Mouse (Mus musculus): ENCODE results near the gene Fbxl16. TPM values are rescaled to one million over a fixed set of nuclear protein-coding genes. Genes with fewer than 3 reads are reported as not detected.

Fbxl16 gene
- polyA plus RNA-seq, 1 experiment = 4.7 TPM

- H3K27ac ChIP-seq (ENCODE audit: insufficient read depth, low read length) = peak within 1 kb of the TSS; percentile 49
- H3K4me1 ChIP-seq (ENCODE audit: control insufficient read depth, insufficient read depth, low read length) = 0 out of 2 replicates have a peak, but pooled peaks cover 6% of the 10 kb centered on the region
- H3K4me3 ChIP-seq (ENCODE audit: insufficient read depth, low read length) = peak within 1 kb of the TSS; percentile 68
- TF ChIP-seq CTCF (IDR thresholded peaks at IDR 0.05; ENCODE audit: borderline replicate concordance, insufficient read depth, low read length) (no peak), POLR2A (IDR thresholded peaks at IDR 0.05; ENCODE audit: low read depth, low read length) (peak; percentile 82)
These were observed 35.6 kb downstream of the Fbxl16 start, which contains the start of gene Rhot2 for GRCm38 (mm10) chr17:25844396-25844901. Rhot2 (minus strand) TSS chr17:25844851.

- no peaks in the 10 kb centered on the region for H3K4me1 ChIP-seq (ENCODE audit: control insufficient read depth, insufficient read depth, low read length)
- no peak overlapping the region for H3K27ac ChIP-seq (ENCODE audit: insufficient read depth, low read length)
- no peak for TF ChIP-seq CTCF (IDR thresholded peaks at IDR 0.05; ENCODE audit: borderline replicate concordance, insufficient read depth, low read length)
- H3K4me3 ChIP-seq (ENCODE audit: insufficient read depth, low read length) = no peak overlapping the region
These were observed 51.3 kb downstream of the Fbxl16 start for GRCm38 (mm10) chr17:25860229-25860628.

- Histone ChIP-seq H3K4me3 (ENCODE audit: insufficient read depth, low read length) (peak within 1 kb of the TSS; percentile 56), H3K4me1 (ENCODE audit: control insufficient read depth, insufficient read depth, low read length) (no peaks in the 10 kb centered on the region), H3K27ac (ENCODE audit: insufficient read depth, low read length) (peak within 1 kb of the TSS; percentile 9; the same call in 1 of the 2 replicates)
- TF ChIP-seq CTCF (IDR thresholded peaks at IDR 0.05; ENCODE audit: borderline replicate concordance, insufficient read depth, low read length) (no peak), POLR2A (IDR thresholded peaks at IDR 0.05; ENCODE audit: low read depth, low read length) (peak; percentile 72)
These were observed 52.2 kb downstream of the Fbxl16 start, which contains the start of gene Wdr90 for GRCm38 (mm10) chr17:25860832-25861703. Wdr90 (minus strand) TSS chr17:25861501.

GRCm38 (mm10) chr17:25861704-25862612 is 53.1 kb downstream of the Fbxl16 start:
- Histone ChIP-seq H3K27ac (ENCODE audit: insufficient read depth, low read length) (peak overlapping the region; percentile 9; the same call in 1 of the 2 replicates), H3K4me3 (ENCODE audit: insufficient read depth, low read length) (peak overlapping the region; percentile 56), H3K4me1 (ENCODE audit: control insufficient read depth, insufficient read depth, low read length) (no peaks in the 10 kb centered on the region)
- TF ChIP-seq CTCF (IDR thresholded peaks at IDR 0.05; ENCODE audit: borderline replicate concordance, insufficient read depth, low read length) = no peak
- TF ChIP-seq POLR2A (IDR thresholded peaks at IDR 0.05; ENCODE audit: low read depth, low read length) = no peak

- TF ChIP-seq CTCF (IDR thresholded peaks at IDR 0.05; ENCODE audit: borderline replicate concordance, insufficient read depth, low read length) (no peak), POLR2A (IDR thresholded peaks at IDR 0.05; ENCODE audit: low read depth, low read length) (no peak)
- no peak overlapping the region for H3K27ac ChIP-seq (ENCODE audit: insufficient read depth, low read length)
- no peaks in the 10 kb centered on the region for H3K4me1 ChIP-seq (ENCODE audit: control insufficient read depth, insufficient read depth, low read length)
- no peak overlapping the region for H3K4me3 ChIP-seq (ENCODE audit: insufficient read depth, low read length)
These were observed 54.8 kb downstream of the Fbxl16 start for GRCm38 (mm10) chr17:25863681-25864080.

- Histone ChIP-seq H3K27ac (ENCODE audit: insufficient read depth, low read length) (no peak overlapping the region), H3K4me3 (ENCODE audit: insufficient read depth, low read length) (no peak overlapping the region), H3K4me1 (ENCODE audit: control insufficient read depth, insufficient read depth, low read length) (no peaks in the 10 kb centered on the region)
- TF ChIP-seq CTCF (IDR thresholded peaks at IDR 0.05; ENCODE audit: borderline replicate concordance, insufficient read depth, low read length) (no peak), POLR2A (IDR thresholded peaks at IDR 0.05; ENCODE audit: low read depth, low read length) (no peak)
These were observed 55.4 kb downstream of the Fbxl16 start for GRCm38 (mm10) chr17:25864311-25864710.

- Histone ChIP-seq H3K4me3 (ENCODE audit: insufficient read depth, low read length) (no peak overlapping the region), H3K4me1 (ENCODE audit: control insufficient read depth, insufficient read depth, low read length) (no peaks in the 10 kb centered on the region), H3K27ac (ENCODE audit: insufficient read depth, low read length) (no peak overlapping the region)
- TF ChIP-seq CTCF (IDR thresholded peaks at IDR 0.05; ENCODE audit: borderline replicate concordance, insufficient read depth, low read length) (no peak), POLR2A (IDR thresholded peaks at IDR 0.05; ENCODE audit: low read depth, low read length) (no peak)
These were observed 56.4 kb downstream of the Fbxl16 start for GRCm38 (mm10) chr17:25865288-25865687.

- Histone ChIP-seq H3K4me3 (ENCODE audit: insufficient read depth, low read length) (no peak overlapping the region), H3K4me1 (ENCODE audit: control insufficient read depth, insufficient read depth, low read length) (no peaks in the 10 kb centered on the region), H3K27ac (ENCODE audit: insufficient read depth, low read length) (no peak overlapping the region)
- TF ChIP-seq CTCF (IDR thresholded peaks at IDR 0.05; ENCODE audit: borderline replicate concordance, insufficient read depth, low read length) (no peak), POLR2A (IDR thresholded peaks at IDR 0.05; ENCODE audit: low read depth, low read length) (no peak)
These were observed 57.3 kb downstream of the Fbxl16 start for GRCm38 (mm10) chr17:25866172-25866571.

GRCm38 (mm10) chr17:25867509-25867835 is 58.6 kb downstream of the Fbxl16 start:
- no peak overlapping the region for H3K27ac ChIP-seq (ENCODE audit: insufficient read depth, low read length)
- H3K4me3 ChIP-seq (ENCODE audit: insufficient read depth, low read length) = peak overlapping the region; percentile 56
- TF ChIP-seq POLR2A (IDR thresholded peaks at IDR 0.05; ENCODE audit: low read depth, low read length) (no peak), CTCF (IDR thresholded peaks at IDR 0.05; ENCODE audit: borderline replicate concordance, insufficient read depth, low read length) (no peak)
- no peaks in the 10 kb centered on the region for H3K4me1 ChIP-seq (ENCODE audit: control insufficient read depth, insufficient read depth, low read length)

All from embryonic fibroblast, embryonic 13.5 days (primary cell).